Mouse (Mus musculus): Measurements from ENCODE around the gene Brd9. TPM values are rescaled to one million over a fixed set of nuclear protein-coding genes. Genes with fewer than 3 reads are reported as not detected.
A peak's percentile ranks its signal among the peaks of the same experiment; 100 is the strongest.
"Not testable (repeated sequence)": the region's sequence is repeated elsewhere in the genome, so short reads cannot be mapped to it uniquely, and the experiment has no call there.

Brd9 gene
- polyA plus RNA-seq, 1 experiment, result 124 TPM

- no peak for DNase-seq (ENCODE audit: extremely low spot score in 1 of 2, low spot score in 1 of 2)
Observed at GRCm38 (mm10) chr13:73990325-73990724, 52.7 kb downstream of the Brd9 start.

GRCm38 (mm10) chr13:73990761-73991160 lies 53.1 kb downstream of the Brd9 start:
- no peak for DNase-seq (ENCODE audit: extremely low spot score in 1 of 2, low spot score in 1 of 2)

- no peak for DNase-seq (ENCODE audit: extremely low spot score in 1 of 2, low spot score in 1 of 2)
Observed at GRCm38 (mm10) chr13:73991267-73991666, 53.7 kb downstream of the Brd9 start.

- no peak for DNase-seq (ENCODE audit: extremely low spot score in 1 of 2, low spot score in 1 of 2)
Observed at GRCm38 (mm10) chr13:73996456-73996855, 58.8 kb downstream of the Brd9 start.

GRCm38 (mm10) chr13:74000519-74000918 lies 62.9 kb downstream of the Brd9 start:
- no peak for DNase-seq (ENCODE audit: extremely low spot score in 1 of 2, low spot score in 1 of 2)

- DNase-seq (ENCODE audit: extremely low spot score in 1 of 2, low spot score in 1 of 2), result no peak
Observed at GRCm38 (mm10) chr13:74000961-74001360, 63.4 kb downstream of the Brd9 start.

- DNase-seq (ENCODE audit: extremely low spot score in 1 of 2, low spot score in 1 of 2), result no peak
Observed at GRCm38 (mm10) chr13:74001492-74001891, 63.9 kb downstream of the Brd9 start.

GRCm38 (mm10) chr13:74006881-74007280 lies 69.3 kb downstream of the Brd9 start:
- DNase-seq (ENCODE audit: extremely low spot score in 1 of 2, low spot score in 1 of 2), result not testable (repeated sequence)

- DNase-seq (ENCODE audit: extremely low spot score in 1 of 2, low spot score in 1 of 2), result not testable (repeated sequence)
Observed at GRCm38 (mm10) chr13:74008216-74008615, 70.6 kb downstream of the Brd9 start.

- DNase-seq (ENCODE audit: extremely low spot score in 1 of 2, low spot score in 1 of 2), result peak; percentile 87 to 95
Observed at GRCm38 (mm10) chr13:74008948-74009718, 71.5 kb downstream of the Brd9 start, which contains the start of gene Tppp. Gene Tppp, plus strand, starts transcription at chr13:74009407.

GRCm38 (mm10) chr13:74009791-74010614 lies 72.4 kb downstream of the Brd9 start:
- DNase-seq (ENCODE audit: extremely low spot score in 1 of 2, low spot score in 1 of 2), result peak; percentile 73 to 90

Other genes with a start within 250 kb of the Brd9 start
- 0.18 and 0.32 TPM in 2 replicates for gene Slc6a19, start 232.9 kb upstream of the Brd9 start, polyA plus RNA-seq (2012; rRNA removed)
- 6.4 and 6.7 TPM in 2 replicates for gene Slc12a7, start 204.7 kb upstream of the Brd9 start, polyA plus RNA-seq (2012; rRNA removed)
- 4.7 and 5.7 TPM in 2 replicates for gene Nkd2, start 90.2 kb upstream of the Brd9 start, polyA plus RNA-seq (2012; rRNA removed)
- 0.84 and 1.2 TPM in 2 replicates for gene Trip13, start within 50 bp of the Brd9 start, polyA plus RNA-seq (2012; rRNA removed)
- gene Zdhhc11, start 26.0 kb downstream of the Brd9 start, polyA plus RNA-seq (2012; rRNA removed), result not detected in 2 replicates
- 236 and 238 TPM in 2 replicates for gene Tppp, start 71.6 kb downstream of the Brd9 start, polyA plus RNA-seq (2012; rRNA removed)
- 1.6 and 1.9 TPM in 2 replicates for gene Cep72, start 124.5 kb downstream of the Brd9 start, polyA plus RNA-seq (2012; rRNA removed)
- 0.61 and 0.84 TPM in 2 replicates for gene Slc9a3, start 183.6 kb downstream of the Brd9 start, polyA plus RNA-seq (2012; rRNA removed)

Measured in frontal cortex, adult 2 months (tissue).